Mouse (Mus musculus) bone marrow, adult 2 months (tissue): ENCODE results near the gene Neurog1. TPM values are rescaled to one million over a fixed set of nuclear protein-coding genes. Genes with fewer than 3 reads are reported as not detected.

Experiments used
- H3K27ac ChIP-seq: fragments of 200-500 bp; 2 replicates; pipeline ENCODE4 v1.5.1; 2012; ENCODE audit warnings: low read depth, mild to moderate bottlenecking, control low read depth, inconsistent platforms, low read length; ENCODE audit not compliant: control insufficient read depth, poor library complexity, insufficient read depth
- H3K4me1 ChIP-seq: fragments of 200-500 bp; 2 replicates; pipeline ENCODE4 v1.6.1; 2011; ENCODE audit warnings: low read length; ENCODE audit not compliant: control insufficient read depth, insufficient read depth
- H3K4me3 ChIP-seq: fragments of 200-500 bp; replicated peaks from 2 replicates; pipeline ENCODE3; 2011; ENCODE audit warnings: mild to moderate bottlenecking, low read depth, low read length, control low read depth; ENCODE audit not compliant: control insufficient read depth
- CTCF ChIP-seq: fragments of 200-500 bp; IDR thresholded peaks from 2 replicates; pipeline ENCODE4 v1.5.1; 2011; ENCODE audit warnings: low read length, control low read depth; ENCODE audit not compliant: control insufficient read depth, insufficient read depth
- POLR2A ChIP-seq: fragments of 200-500 bp; IDR thresholded peaks from 2 replicates; pipeline ENCODE4 v1.6.1; 2011; ENCODE audit warnings: low read depth, mild to moderate bottlenecking, control low read depth, low read length, borderline replicate concordance; ENCODE audit not compliant: control insufficient read depth
- WGBS: fragments of 180-500 bp; shearing (Covaris S2); methylation state at CpG from one replicate; pipeline ENCODE4 v1.1.7; 2018; 5-methylcytosine and 5-hydroxymethylcytosine counted together
- polyA plus RNA-seq: library from polyadenylated mRNA; stranded (reverse); fragments of >200 nt; gene quantifications from 2 replicates; pipeline ENCODE4 v1.2.4, GENCODE M21; 2011; ENCODE audit warnings: low replicate concordance; ENCODE audit not compliant: missing spikeins, insufficient read depth, insufficient read length

The Neurog1 gene
- polyA plus RNA-seq, 1 experiment, result not detected

GRCm38 (mm10) chr13:56219254-56219653, 32.7 kb downstream of the Neurog1 start:
- WGBS, result 33% methylated on average over 9 of the region's 9 CpGs
- Histone ChIP-seq H3K4me1 (no peaks in the 10 kb centered on the region), H3K4me3 (no peak overlapping the region), H3K27ac (no peak overlapping the region)
- TF ChIP-seq CTCF (no peak), POLR2A (no peak)

GRCm38 (mm10) chr13:56216090-56216489, 35.9 kb downstream of the Neurog1 start:
- Histone ChIP-seq H3K4me1 (no peaks in the 10 kb centered on the region), H3K4me3 (no peak overlapping the region), H3K27ac (no peak overlapping the region)
- 33% methylated on average over 4 of the region's 4 CpGs for WGBS
- no peak for TF ChIP-seq POLR2A
- TF ChIP-seq CTCF, result no peak

GRCm38 (mm10) chr13:56214633-56215032, 37.3 kb downstream of the Neurog1 start:
- no peaks in the 10 kb centered on the region for H3K4me1 ChIP-seq
- H3K4me3 ChIP-seq, result no peak overlapping the region
- no peak overlapping the region for H3K27ac ChIP-seq
- WGBS, result 78% methylated on average over 5 of the region's 5 CpGs
- TF ChIP-seq POLR2A, result no peak
- TF ChIP-seq CTCF, result no peak

GRCm38 (mm10) chr13:56209067-56209411, 42.9 kb downstream of the Neurog1 start:
- no peak overlapping the region for H3K4me3 ChIP-seq
- no peak for TF ChIP-seq POLR2A
- no peak for TF ChIP-seq CTCF
- no peak overlapping the region for H3K27ac ChIP-seq
- WGBS, result 48% methylated on average over 8 of the region's 8 CpGs
- H3K4me1 ChIP-seq, result no peaks in the 10 kb centered on the region

- no peak for TF ChIP-seq CTCF
- no peak for TF ChIP-seq POLR2A
- WGBS, result 32% methylated on average over 35 of the region's 35 CpGs
- Histone ChIP-seq H3K27ac (no peak overlapping the region), H3K4me1 (no peaks in the 10 kb centered on the region), H3K4me3 (no peak overlapping the region)
Observed at GRCm38 (mm10) chr13:56208225-56209066, 43.5 kb downstream of the Neurog1 start.

Other genes with a start within 250 kb of the Neurog1 start
- gene H2afy, start 115.8 kb downstream of the Neurog1 start, polyA plus RNA-seq, result 99.1 and 137 TPM in 2 replicates
- gene Tifab, start 73.3 kb downstream of the Neurog1 start, polyA plus RNA-seq, result 22.4 and 70.7 TPM in 2 replicates
- gene Cxcl14, start 44.4 kb upstream of the Neurog1 start, polyA plus RNA-seq, result 31.8 and 51.2 TPM in 2 replicates
- not detected in 2 replicates for gene Gm3045, start 174.4 kb upstream of the Neurog1 start, polyA plus RNA-seq
- gene Slc25a48, start 186.2 kb upstream of the Neurog1 start, polyA plus RNA-seq, result 0.45 TPM in 1 of 2 replicates, not detected in the other
- gene Il9, start 230.1 kb upstream of the Neurog1 start, polyA plus RNA-seq, result not detected in 2 replicates